Mouse (Mus musculus): ENCODE measurements around the gene AI481877.
A peak's percentile ranks its signal among the peaks of the same experiment; 100 is the strongest.

The AI481877 gene

DNA sequence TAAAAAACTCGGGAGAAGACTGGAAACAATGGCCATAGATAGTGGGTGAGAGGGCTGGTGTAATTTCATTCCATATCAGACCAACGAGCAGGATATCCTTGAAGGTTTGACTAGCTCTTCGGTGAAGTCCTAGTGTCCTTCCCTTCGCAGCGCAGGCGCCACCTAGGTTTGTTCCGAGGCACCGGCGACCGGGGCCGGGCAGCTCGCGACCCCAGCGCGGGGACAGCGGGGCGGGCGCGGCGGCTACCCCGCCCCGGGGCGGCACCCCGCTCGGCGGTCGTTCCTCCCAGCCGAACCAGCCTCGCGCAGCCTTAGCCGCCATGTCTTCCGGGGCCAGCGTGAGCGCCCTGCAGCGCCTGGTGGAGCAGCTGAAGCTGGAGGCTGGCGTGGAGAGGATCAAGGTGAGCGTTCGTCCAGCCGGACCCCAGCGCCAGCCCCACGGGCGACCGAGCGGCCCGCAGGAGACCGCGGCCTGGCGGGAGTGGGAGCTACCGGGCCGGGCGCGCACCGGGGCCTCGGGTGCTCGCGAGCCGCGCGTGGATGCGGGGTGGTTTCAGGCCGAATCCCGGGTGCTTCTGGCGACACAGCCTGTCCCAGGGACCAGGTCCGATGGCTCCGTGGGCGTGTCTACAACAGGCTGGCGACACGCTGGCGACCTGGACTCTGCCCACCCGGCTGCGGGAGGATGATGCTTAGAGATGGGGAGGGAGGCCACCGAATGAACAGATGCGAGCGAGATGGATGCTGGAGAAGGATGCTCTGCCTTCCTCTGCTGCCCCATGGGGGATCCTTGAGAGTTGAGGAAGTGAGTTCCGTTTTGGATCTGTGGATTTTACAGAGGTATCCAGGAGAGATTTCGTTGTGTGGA lies 103.6 kb downstream of the AI481877 start, which contains the start of gene Gng10:
Gng10 (plus strand) TSS at position 171 of the 868 bp plus-strand sequence.
- DNase-seq (ENCODE audit: low read depth, low spot score): no peak

DNA sequence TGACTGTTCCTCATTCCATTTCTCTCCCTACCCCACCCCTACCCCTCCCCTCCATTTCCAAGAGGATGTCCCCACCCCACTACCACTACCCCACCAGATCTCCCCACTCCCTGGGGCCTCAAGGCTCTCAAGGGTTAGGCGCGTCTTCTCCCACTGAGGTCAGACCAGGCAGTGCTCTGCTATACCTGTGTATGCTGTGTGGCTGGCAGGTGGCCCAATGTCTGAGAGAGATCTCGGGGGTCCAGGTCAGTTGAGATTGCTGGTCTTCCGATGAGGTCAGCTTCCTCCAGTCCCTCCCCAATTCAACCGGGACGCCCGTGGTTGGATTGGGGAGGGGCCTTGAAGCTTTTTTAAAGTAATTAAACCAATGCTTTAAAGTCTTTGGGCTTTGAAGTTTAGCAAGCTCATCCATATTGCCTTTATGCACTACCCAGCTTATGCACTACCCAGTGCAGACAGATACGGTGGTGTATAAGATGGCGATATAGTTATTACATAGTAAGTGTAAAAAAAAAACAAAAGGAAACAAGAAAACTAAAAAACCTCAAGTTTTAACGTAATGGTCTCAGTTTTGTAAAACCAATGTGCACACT lies 104.4 kb downstream of the AI481877 start:
- DNase-seq (ENCODE audit: low read depth, low spot score): no peak

DNA sequence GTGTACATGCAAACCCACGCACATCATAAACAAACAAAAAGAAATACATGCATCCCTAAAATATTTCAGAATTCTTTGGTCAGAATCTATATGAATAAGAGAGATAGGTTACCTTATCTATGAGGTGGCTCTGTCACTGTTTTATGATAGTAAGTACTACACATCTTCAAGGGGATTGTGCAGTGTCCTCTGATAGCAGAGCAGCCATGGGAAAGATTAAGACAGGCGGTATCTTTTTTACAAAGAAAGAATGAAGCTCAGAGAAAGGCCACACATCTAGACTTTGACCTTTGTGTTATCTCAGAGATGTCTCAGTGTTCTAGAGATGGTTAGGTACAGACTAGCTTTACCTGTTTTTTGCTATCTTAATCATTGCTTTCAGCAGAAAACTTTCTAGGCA lies 121.9 kb downstream of the AI481877 start:
- no peak for DNase-seq (ENCODE audit: low read depth, low spot score)

DNA sequence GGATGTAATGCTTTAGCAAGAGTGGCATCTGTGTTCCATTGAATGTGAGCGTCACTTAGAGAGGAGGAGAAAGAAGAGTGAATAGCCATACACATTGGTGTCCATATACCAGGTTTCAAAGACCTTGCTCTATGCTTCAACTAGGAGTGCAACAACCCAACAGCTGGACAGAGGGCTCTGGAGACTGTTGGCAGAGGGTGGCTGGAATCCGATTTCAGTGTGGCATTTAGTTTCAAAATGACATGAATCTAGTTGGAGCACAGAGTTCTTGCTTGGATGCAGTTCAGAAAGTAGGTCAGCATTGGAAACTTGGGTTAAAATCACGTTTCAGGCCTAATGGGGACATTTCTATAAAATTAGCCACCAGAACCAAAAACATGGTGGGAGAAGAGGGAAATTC lies 123.6 kb downstream of the AI481877 start:
- DNase-seq (ENCODE audit: low read depth, low spot score): no peak

DNA sequence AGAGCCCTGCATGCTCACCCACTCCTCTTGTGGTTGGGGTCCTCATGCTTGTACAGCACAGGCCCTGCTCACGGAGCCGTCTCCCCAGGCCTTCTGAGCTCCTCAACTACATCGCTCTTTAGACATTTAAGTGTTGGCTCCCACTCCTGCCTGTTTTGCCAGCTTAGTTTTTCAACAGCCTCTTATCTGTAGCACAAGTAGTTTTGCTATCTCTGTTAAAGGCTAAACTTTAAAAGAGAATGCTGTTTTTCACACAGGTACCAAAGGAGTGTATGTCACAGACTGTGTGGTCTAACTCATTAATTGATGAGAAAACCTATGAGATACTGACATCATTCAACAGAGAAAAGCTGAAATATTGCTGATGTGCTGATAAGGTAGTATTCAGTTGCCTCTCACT lies 127.3 kb downstream of the AI481877 start:
- no peak for DNase-seq (ENCODE audit: low read depth, low spot score)

DNA sequence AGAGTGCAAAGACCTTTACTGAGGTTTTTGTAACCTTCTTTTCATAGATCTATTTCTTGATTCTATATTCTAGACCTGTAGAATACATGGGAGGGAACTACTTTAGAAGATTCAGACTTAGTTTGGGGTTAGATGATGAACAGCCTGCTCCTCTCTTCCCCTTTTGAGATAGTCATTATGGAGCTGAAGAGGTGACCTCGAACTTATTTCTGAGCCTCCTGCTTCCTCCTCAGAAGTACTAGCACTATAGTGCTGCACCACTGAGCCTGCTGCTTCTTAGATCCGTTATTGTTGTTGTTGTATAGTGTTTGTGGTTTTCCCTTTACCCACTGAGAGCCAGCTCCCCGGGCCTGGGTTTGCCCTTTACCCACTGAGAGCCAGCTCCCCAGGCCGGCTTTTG lies 129.1 kb downstream of the AI481877 start:
- no peak for DNase-seq (ENCODE audit: low read depth, low spot score)

DNA sequence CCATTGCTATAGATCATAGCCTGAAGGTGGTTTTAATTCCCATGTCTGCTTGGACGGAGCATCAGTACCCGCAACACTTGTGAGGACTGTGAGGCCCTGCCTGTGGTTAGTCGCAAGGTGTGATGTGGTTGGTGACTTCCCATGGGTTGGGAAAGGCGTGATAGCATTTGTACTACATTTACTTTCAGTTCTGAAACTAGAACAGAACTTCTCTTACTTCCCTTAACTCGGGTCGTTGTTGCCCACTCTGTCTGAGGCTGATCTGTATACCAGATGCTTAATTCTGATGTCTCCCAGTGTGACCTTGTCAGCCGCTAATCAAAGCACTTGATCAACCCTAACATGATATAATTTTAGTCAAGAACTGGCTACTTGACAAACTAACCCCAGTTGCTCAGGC lies 129.6 kb downstream of the AI481877 start:
- DNase-seq (ENCODE audit: low read depth, low spot score): no peak

DNA sequence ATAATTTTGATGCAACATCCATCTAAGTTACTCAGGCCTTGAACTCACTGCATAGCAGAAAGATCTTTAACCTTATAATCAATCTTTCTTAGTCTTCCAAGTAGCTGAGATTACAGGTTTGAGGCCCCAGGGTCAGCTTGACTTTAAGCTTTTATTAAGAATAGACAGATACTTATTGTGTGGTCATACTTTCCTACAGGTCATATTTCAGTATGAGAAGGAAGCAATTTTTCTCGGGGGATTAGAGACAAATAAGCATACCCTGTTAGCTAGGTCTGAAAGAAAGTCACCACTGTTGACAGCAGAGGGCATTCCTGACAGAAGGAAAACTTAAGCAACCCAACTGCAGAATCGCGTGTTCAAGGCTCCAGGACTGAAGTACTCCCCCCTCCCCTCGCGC lies 130.8 kb downstream of the AI481877 start:
- no peak for DNase-seq (ENCODE audit: low read depth, low spot score)

DNA sequence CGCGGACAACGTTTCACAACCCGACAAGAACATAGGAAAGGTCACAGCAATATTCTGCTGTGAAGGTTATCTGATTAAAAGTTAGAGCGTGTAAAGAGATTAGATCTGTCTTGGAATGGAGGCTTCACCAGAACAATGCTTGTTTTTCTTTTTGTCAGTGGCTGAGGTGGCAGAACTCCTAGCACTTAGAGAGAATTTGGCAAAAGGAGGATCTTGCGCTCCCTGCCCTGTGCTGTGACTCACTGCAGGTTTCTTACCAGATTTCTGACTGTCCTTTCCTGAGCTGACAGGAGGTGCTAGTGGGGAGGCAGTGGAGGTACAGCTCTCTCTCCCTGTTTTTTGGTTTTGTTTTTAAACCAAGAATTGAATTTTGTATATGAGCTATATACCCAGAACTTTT lies 131.8 kb downstream of the AI481877 start:
- DNase-seq (ENCODE audit: low read depth, low spot score): no peak

DNA sequence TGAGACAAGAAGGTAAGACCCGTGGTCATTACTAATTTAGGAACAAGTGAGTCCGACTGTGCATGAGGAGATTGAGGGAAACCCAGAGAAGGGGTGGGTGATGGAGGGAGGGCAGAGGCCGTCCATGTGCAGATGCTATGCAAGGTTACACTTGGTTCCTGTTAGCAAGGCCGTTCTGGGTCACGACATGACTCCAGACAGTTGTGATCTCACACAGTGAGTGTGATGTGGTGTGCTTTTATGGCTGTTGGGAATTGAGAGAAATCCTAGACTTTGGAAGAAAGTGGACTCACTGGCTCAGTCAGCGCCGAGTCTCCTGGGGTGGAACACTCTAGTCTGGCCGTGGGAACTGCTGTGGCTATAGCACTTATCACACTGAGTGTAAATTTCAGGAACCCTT lies 132.6 kb downstream of the AI481877 start:
- no peak for DNase-seq (ENCODE audit: low read depth, low spot score)

DNA sequence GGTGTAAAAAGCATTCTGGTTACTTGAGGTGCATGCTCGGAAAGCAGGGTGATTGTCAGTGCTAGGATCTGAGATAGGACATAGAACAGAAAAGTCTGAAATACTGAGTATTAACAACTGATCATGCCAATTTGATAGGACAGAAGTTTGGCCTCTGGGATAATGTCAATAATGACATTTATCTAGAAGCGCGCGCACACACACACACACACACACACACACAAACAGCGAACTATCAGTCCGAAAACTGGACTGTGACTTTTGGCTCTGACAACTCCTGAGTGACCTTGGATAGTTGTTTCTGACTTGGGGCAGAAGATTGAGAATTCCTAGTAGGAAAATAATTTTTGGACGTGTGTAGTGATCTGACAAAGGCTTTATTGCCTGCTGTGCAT lies 135.0 kb downstream of the AI481877 start:
- no peak for DNase-seq (ENCODE audit: low read depth, low spot score)

DNA sequence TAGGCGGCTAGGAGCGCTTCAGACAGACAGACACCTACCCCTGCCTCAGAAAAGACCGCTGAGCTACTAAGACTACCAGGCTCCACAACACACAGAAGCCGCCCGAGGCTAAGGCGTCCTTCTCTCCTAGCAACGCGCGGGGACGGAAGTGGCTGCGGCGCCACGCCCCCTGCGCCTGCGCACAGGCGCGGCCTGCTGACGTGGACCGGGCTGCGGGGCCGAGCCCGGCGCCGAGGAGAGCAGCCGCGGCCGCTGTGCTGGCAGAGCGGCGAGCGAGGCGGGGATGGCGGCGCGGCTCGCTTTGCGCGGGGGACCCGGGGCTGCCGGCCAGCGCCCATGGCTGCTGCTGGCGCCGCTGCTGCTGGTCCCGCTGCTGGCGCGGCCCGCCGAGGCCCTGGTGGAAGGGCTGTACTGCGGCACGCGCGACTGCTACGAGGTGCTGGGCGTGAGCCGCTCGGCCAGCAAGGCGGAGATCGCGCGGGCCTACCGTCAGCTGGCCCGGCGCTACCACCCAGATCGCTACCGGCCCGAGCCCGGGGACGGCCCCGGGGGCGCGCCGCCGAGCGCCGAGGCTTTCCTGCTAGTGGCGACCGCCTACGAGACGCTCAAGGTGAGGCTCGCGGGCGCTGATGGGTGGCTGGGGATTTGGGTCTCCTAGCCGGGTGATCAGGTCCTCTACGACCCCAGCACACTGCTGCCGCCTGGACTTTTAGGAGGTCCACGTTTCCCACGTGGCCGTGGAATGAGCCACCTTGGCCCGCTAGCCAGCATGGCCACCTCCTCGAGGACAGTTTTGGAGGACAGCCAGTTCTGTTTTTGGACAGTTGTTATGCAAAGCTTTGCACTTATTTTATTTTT lies 135.6 kb downstream of the AI481877 start, which contains the start of gene Gm20503:
Gm20503 (plus strand) TSS at position 263 of the 858 bp plus-strand sequence.
- peak; percentile 75 for DNase-seq (ENCODE audit: low read depth, low spot score)

DNA sequence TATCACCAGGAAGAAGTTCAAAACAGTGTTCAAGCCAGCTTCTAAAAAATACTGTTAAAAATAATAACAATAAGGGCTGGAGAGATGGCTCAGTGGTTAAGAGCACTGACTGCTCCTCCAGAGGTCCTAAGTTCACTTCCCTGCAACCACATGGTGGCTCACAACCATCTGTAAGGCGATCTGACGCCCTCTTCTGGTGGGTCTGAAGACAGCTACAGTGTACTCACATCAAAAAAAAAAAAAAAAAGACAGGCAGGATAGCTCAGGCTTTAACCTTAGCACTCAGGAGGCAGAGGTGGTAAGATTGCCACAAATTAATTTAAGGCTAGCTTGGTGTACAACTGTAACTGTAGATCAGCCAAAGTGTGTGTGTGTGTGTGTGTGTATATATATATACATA lies 138.2 kb downstream of the AI481877 start:
- peak; percentile 42 for DNase-seq (ENCODE audit: low read depth, low spot score)

DNA sequence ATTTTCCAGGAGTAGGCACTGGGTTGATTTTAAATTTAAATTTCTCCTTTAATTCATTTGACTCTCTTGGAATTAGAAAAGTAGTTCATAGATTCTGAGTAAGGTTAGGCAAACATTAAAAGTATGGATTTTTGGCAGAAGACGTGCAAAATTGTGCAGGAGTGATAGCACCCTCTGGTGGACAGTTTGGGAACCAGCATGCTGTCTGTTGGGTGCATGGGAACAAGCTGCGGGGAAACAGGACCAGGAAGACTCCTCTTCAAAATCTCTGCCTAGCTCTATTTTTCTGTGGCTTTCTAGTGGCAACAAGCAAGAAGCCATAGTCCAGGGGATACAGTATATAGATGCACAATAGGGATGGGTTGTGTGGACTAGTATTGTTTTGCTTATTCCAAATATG lies 139.1 kb downstream of the AI481877 start:
- DNase-seq (ENCODE audit: low read depth, low spot score): peak; percentile 24

DNA sequence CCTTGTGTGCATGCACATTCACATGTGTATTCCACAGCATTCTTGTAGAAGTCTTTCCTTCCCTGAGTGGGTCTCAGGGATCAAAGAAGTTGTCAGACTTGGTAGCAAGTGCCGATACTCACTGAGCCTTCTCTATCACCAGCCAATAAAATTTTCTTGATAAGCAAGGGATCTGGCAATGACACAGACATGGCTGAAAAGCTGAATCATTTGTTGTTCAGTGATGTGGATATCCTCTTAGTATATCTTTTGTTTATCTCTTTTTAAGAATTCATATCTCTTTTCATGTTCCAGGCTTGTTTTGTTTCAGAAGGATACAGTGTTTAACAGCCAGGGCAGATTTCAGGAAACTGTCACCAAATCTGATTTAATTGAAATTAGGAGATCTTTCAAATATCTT lies 140.1 kb downstream of the AI481877 start:
- no peak for DNase-seq (ENCODE audit: low read depth, low spot score)

DNA sequence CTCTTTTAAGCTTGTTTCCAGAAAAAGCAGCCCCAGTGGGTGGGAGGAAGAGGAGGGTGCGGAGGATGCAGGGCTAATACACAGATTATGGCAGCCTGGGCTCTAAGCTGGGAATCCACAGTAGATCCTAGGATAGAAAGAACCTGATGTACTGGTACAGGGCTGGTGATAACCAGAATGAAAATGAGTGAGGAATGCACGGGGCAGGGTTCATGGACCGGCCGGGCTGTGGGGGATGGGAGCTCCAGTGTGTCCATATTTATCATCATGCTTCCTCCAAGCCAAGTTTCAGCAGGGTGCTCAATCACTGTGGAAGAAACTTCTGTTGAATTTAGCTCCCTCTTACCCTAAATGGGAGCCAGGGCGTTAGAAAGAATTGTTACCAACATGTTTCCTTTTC lies 141.7 kb downstream of the AI481877 start:
- DNase-seq (ENCODE audit: low read depth, low spot score): no peak

DNA sequence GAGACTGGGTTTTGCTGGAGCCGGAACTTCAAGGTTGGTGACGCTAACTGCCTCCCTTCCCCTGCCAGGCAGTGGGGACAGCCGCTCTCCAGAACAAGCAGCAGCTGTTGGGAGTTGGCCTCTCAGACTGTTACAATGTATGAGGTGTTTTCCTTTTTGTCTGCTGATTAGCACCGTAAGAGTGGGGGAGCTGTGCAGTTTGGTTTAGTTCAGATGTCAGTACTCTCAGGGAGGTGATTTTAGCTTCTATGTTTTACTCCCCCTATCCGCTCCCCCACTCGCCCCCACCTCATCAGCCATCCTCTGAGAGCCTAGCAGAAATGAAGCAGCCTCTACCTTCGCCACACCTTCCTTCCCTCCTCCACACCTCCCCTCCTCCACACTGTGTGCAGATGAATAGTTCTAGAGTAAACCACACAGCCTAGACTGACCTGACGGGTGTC lies 143.5 kb downstream of the AI481877 start:
- no peak for DNase-seq (ENCODE audit: low read depth, low spot score)

DNA sequence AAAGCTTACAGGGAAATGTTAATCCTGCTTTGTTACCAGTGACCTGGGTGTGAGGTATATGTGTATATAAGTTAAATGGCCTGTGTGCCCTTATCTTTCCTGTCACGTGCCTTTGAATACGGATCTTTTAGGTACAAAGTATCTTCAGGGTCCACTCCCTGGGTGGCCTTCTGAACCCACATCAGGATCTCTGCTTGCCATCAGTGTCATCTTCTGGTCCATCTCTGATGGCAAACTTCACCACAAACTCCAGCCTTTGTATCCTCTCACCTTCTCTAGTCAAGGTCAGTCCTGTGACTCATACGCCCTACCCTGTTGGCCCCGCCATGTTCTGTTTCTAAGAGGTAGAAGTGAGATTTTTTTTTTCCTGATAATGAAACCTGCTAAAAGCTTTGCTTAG lies 144.0 kb downstream of the AI481877 start, which contains the start of gene Dnajc25:
Dnajc25 (plus strand) TSS at position 301 of the 400 bp plus-strand sequence.
- no peak for DNase-seq (ENCODE audit: low read depth, low spot score)
